Comparison of ENCODE assay signal across 35 mouse cellular contexts in the genomic region with DNA sequence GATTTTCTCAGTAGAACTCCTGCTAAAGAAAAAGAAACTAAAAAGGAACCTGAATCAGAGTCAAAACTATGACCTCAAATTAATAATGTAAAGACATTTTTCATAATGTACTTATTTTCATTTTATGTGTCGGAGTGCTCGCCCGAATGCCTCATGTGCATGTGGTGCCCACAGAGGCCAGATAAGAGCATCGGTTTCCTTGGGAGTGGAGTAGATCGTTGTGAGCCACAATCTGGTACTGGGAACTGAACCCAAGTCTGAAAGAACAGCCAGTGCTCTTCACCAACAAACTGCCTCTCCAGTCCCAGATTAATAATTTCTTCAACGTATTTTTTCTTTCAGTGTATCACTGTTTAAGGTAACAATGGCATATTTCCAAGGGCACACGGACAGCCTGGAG.
"Had no signal": no experiment of that assay in that cellular context is flagged by ENCODE, and none has a peak within 500 bp of the region (broad histone marks: within the 10 kb centered on the region; RNA-seq: fewer than 3 reads in every experiment).

No protein-coding gene starts in this region.

- H3K4me2 ChIP-seq: heart, embryonic 11.5 days; heart, embryonic 12.5 days; heart, embryonic 13.5 days; heart, embryonic 15.5 days; hindbrain, embryonic 12.5 days; hindbrain, embryonic 13.5 days; hindbrain, embryonic 14.5 days; hindbrain, embryonic 15.5 days; intestine, embryonic 15.5 days; kidney, embryonic 15.5 days had no signal

- H3K4me1 ChIP-seq: heart, embryonic 10.5 days; heart, embryonic 12.5 days; heart, embryonic 13.5 days; heart, embryonic 15.5 days; hindbrain, embryonic 10.5 days; hindbrain, embryonic 12.5 days; hindbrain, embryonic 15.5 days; intestine, embryonic 15.5 days had no signal

- DNase-seq: heart, postnatal 10 days; heart, postnatal 14 days; heart, postnatal 36 days; heart, postnatal 4 days; kidney, adult 11 months; kidney, adult 18-20 months; kidney, adult 2 months; kidney, adult 8-10 months; kidney, adult 9 months; kidney, postnatal 10 days; kidney, postnatal 14 days; kidney, postnatal 25 days; kidney, postnatal 36 days; kidney, postnatal 4 days; layer of hippocampus, adult 9-11 months; layer of hippocampus, postnatal 36 days had no signal

- H3K9ac ChIP-seq: heart, embryonic 12.5 days; heart, embryonic 13.5 days; heart, embryonic 15.5 days; hindbrain, embryonic 12.5 days; hindbrain, embryonic 13.5 days; hindbrain, embryonic 14.5 days; hindbrain, embryonic 15.5 days; intestine, embryonic 15.5 days; kidney, embryonic 15.5 days had no signal

- ATAC-seq: hindbrain, postnatal 0 days; inflammation-experienced regulatory T-cells, adult 6 months; intestine, embryonic 15.5 days; intestine, embryonic 16.5 days; intestine, postnatal 0 days had no signal

- H3K9me3 ChIP-seq: heart, embryonic 10.5 days; heart, embryonic 12.5 days; heart, embryonic 13.5 days; heart, embryonic 15.5 days; hindbrain, embryonic 10.5 days; hindbrain, embryonic 12.5 days; hindbrain, embryonic 13.5 days; hindbrain, embryonic 15.5 days; intestine, embryonic 15.5 days; kidney, embryonic 15.5 days had no signal

- H3K4me3 ChIP-seq: heart, embryonic 10.5 days; heart, embryonic 12.5 days; heart, embryonic 13.5 days; heart, embryonic 15.5 days; hindbrain, embryonic 10.5 days; hindbrain, embryonic 12.5 days; hindbrain, embryonic 13.5 days; hindbrain, embryonic 15.5 days; intestine, embryonic 15.5 days; kidney, embryonic 15.5 days; layer of hippocampus, adult 2 months; left cerebral cortex, adult 2 months had no signal

- H3K27ac ChIP-seq: heart, embryonic 10.5 days; heart, embryonic 13.5 days; heart, embryonic 15.5 days; hindbrain, embryonic 10.5 days; hindbrain, embryonic 12.5 days; hindbrain, embryonic 13.5 days; hindbrain, embryonic 14.5 days; hindbrain, embryonic 15.5 days; hindbrain, postnatal 0 days; intestine, embryonic 15.5 days; kidney, embryonic 15.5 days; kidney, postnatal 0 days; layer of hippocampus, adult 2 months; left cerebral cortex, adult 2 months had no signal

- H3K27me3 ChIP-seq: heart, embryonic 12.5 days; heart, embryonic 13.5 days; heart, embryonic 15.5 days; hindbrain, embryonic 12.5 days; hindbrain, embryonic 15.5 days; intestine, embryonic 15.5 days; kidney, embryonic 15.5 days had no signal

- H3K36me3 ChIP-seq: heart, embryonic 10.5 days; heart, embryonic 12.5 days; heart, embryonic 13.5 days; heart, embryonic 15.5 days; hindbrain, embryonic 12.5 days; hindbrain, embryonic 15.5 days; kidney, embryonic 15.5 days had no signal
